Mouse (Mus musculus) heart, adult 2 months (tissue): Measurements from ENCODE around the gene Nkiras2. TPM values are rescaled to one million over a fixed set of nuclear protein-coding genes. Genes with fewer than 3 reads are reported as not detected.
A peak's percentile ranks its signal among the peaks of the same experiment; 100 is the strongest.

ENCODE experiments used
- DNase-seq, 2 experiments: peaks; one replicate each; pipeline ENCODE4 v3.0.0; 2021
- H3K27ac ChIP-seq: fragments of 200-600 bp; 2 replicates; pipeline ENCODE4 v1.8.1; 2022
- H3K27me3 ChIP-seq: fragments of 200-500 bp; 2 replicates; pipeline ENCODE4 v1.6.1; 2012; ENCODE audit warnings: mild to moderate bottlenecking, low read length, inconsistent platforms, mixed read lengths; ENCODE audit not compliant: control insufficient read depth, insufficient read depth
- H3K36me3 ChIP-seq: fragments of 200-500 bp; 2 replicates; pipeline ENCODE4 v1.6.1; 2012; ENCODE audit warnings: low read length, inconsistent platforms; ENCODE audit not compliant: control insufficient read depth, insufficient read depth
- H3K4me1 ChIP-seq: fragments of 200-500 bp; 2 replicates; pipeline ENCODE4 v1.6.1; 2011; ENCODE audit warnings: low read length; ENCODE audit not compliant: control insufficient read depth, insufficient read depth
- H3K4me3 ChIP-seq: fragments of 200-600 bp; 2 replicates; pipeline ENCODE4 v1.8.1; 2022
- H3K79me2 ChIP-seq: fragments of 200-500 bp; replicated peaks from 2 replicates; pipeline ENCODE4 v1.6.1; 2012; ENCODE audit warnings: mild to moderate bottlenecking, inconsistent platforms, low read length, moderate library complexity, mixed read lengths; ENCODE audit not compliant: control insufficient read depth, insufficient read depth
- H3K9ac ChIP-seq: fragments of 200-500 bp; 2 replicates; pipeline ENCODE4 v1.6.1; 2012; ENCODE audit warnings: low read depth, mild to moderate bottlenecking, control low read depth, inconsistent platforms, low read length, mixed read lengths
- CTCF ChIP-seq: fragments of 200-600 bp; IDR thresholded peaks from 2 replicates; pipeline ENCODE4 v1.8.1; 2022; ENCODE audit warnings: antibody characterized with exemption, mild to moderate bottlenecking, moderate library complexity
- EP300 ChIP-seq: fragments of 200-500 bp; IDR thresholded peaks from 2 replicates; pipeline ENCODE4 v1.6.1; 2011; ENCODE audit warnings: low read depth, low read length, control low read depth; ENCODE audit not compliant: insufficient read depth
- POLR2A ChIP-seq: fragments of 200-500 bp; IDR thresholded peaks from 2 replicates; pipeline ENCODE4 v1.6.1; 2011; ENCODE audit warnings: mild to moderate bottlenecking, low read depth, low read length, control low read depth; ENCODE audit not compliant: insufficient read depth
- WGBS: fragments of 180-500 bp; shearing (Covaris S2); methylation state at CpG from one replicate; pipeline ENCODE4 v1.1.7; 2018; 5-methylcytosine and 5-hydroxymethylcytosine counted together
- intact Hi-C: fragments of 180-260 bp; cut with DNase I; formaldehyde crosslinking; loops from one replicate; pipeline ENCODE4 v1.15.1; 2025
- polyA plus RNA-seq: library from polyadenylated mRNA; depleted of rRNA; stranded (reverse); fragments of >200 nt; gene quantifications from 2 replicates; pipeline ENCODE4 v1.2.3, GENCODE M21; 2012
- total RNA-seq, 2 experiments: library from RNA; stranded (reverse); gene quantifications; 2 replicates each; pipeline ENCODE4 v1.2.3; 2021

The Nkiras2 gene
- total and polyA plus RNA-seq, 3 experiments = 49.5 to 91.2 (median 50.3) TPM

GRCm38 (mm10) chr11:100603155-100603554 lies 15.9 kb upstream of the Nkiras2 start:
- Histone ChIP-seq H3K4me1 (peaks cover 6% of the 10 kb centered on the region), H3K9ac (no peak overlapping the region), H3K27me3 (no peaks in the 10 kb centered on the region), H3K4me3 (no peak overlapping the region), H3K79me2 (peaks cover 7% of the 10 kb centered on the region), H3K36me3 (peaks cover 5% of the 10 kb centered on the region), H3K27ac (no peak overlapping the region)
- TF ChIP-seq POLR2A = no peak
- 57% methylated on average over 9 of the region's 9 CpGs for WGBS
- intact Hi-C loops = no loop called here
- DNase-seq = no peak

GRCm38 (mm10) chr11:100603813-100604212 lies 15.2 kb upstream of the Nkiras2 start:
- 57% methylated on average over 8 of the region's 8 CpGs for WGBS
- Histone ChIP-seq H3K27me3 (no peaks in the 10 kb centered on the region), H3K4me3 (no peak overlapping the region), H3K36me3 (peaks cover 10% of the 10 kb centered on the region), H3K79me2 (peaks cover 6% of the 10 kb centered on the region), H3K4me1 (peaks cover 8% of the 10 kb centered on the region), H3K9ac (no peak overlapping the region), H3K27ac (no peak overlapping the region)
- TF ChIP-seq EP300 = no peak
- TF ChIP-seq POLR2A = no peak
- TF ChIP-seq CTCF = no peak
- intact Hi-C loops = no loop called here
- DNase-seq = no peak

GRCm38 (mm10) chr11:100604321-100605005 lies 14.6 kb upstream of the Nkiras2 start:
- peaks cover 6% of the 10 kb centered on the region for H3K79me2 ChIP-seq
- H3K9ac ChIP-seq = no peak overlapping the region
- no peaks in the 10 kb centered on the region for H3K27me3 ChIP-seq
- no peak overlapping the region for H3K4me3 ChIP-seq
- DNase-seq = no peak
- H3K4me1 ChIP-seq = peaks cover 12% of the 10 kb centered on the region
- intact Hi-C loops = no loop called here
- 68% methylated on average over 4 of the region's 4 CpGs for WGBS
- TF ChIP-seq POLR2A (no peak), EP300 (no peak), CTCF (no peak)
- no peak overlapping the region for H3K27ac ChIP-seq
- peaks cover 15% of the 10 kb centered on the region for H3K36me3 ChIP-seq

- Histone ChIP-seq H3K9ac (no peak overlapping the region), H3K4me3 (no peak overlapping the region), H3K27me3 (no peaks in the 10 kb centered on the region), H3K36me3 (peaks cover 23% of the 10 kb centered on the region), H3K27ac (no peak overlapping the region), H3K4me1 (peaks cover 21% of the 10 kb centered on the region), H3K79me2 (peaks cover 6% of the 10 kb centered on the region)
- intact Hi-C loops = no loop called here
- TF ChIP-seq CTCF = no peak
- TF ChIP-seq EP300 = no peak
- no peak for TF ChIP-seq POLR2A
- 87% methylated on average over 10 of the region's 10 CpGs for WGBS
- DNase-seq = no peak
Measured at GRCm38 (mm10) chr11:100605451-100605850, 13.6 kb upstream of the Nkiras2 start.

GRCm38 (mm10) chr11:100607121-100607520 lies 11.9 kb upstream of the Nkiras2 start:
- TF ChIP-seq POLR2A = no peak
- no peak for TF ChIP-seq CTCF
- no peak for TF ChIP-seq EP300
- 75% methylated on average over 6 of the region's 6 CpGs for WGBS
- no peak overlapping the region for H3K9ac ChIP-seq
- H3K27me3 ChIP-seq = no peaks in the 10 kb centered on the region
- peaks cover 26% of the 10 kb centered on the region for H3K4me1 ChIP-seq
- peaks cover 6% of the 10 kb centered on the region for H3K79me2 ChIP-seq
- H3K4me3 ChIP-seq = no peak overlapping the region
- no peak for DNase-seq
- intact Hi-C loops = no loop called here
- peaks cover 28% of the 10 kb centered on the region for H3K36me3 ChIP-seq
- no peak overlapping the region for H3K27ac ChIP-seq

- peaks cover 3% of the 10 kb centered on the region for H3K79me2 ChIP-seq
- peak overlapping the region; percentile 71 for H3K27ac ChIP-seq
- H3K4me3 ChIP-seq = no peak overlapping the region
- H3K9ac ChIP-seq = no peak overlapping the region
- intact Hi-C loops = no loop called here
- peaks cover 26% of the 10 kb centered on the region for H3K4me1 ChIP-seq
- TF ChIP-seq POLR2A (no peak), CTCF (no peak), EP300 (no peak)
- peaks cover 28% of the 10 kb centered on the region for H3K36me3 ChIP-seq
- H3K27me3 ChIP-seq = no peaks in the 10 kb centered on the region
- DNase-seq = no peak
- 19% methylated on average over 4 of the region's 4 CpGs for WGBS
Measured at GRCm38 (mm10) chr11:100608796-100609195, 10.2 kb upstream of the Nkiras2 start.
